Mouse (Mus musculus) kidney, embryonic 14.5 days (tissue): ENCODE measurements at regions not wholly inside any gene's neighbourhood (a gene's known extent, or its start where the extent isn't known, plus 50 kb on each side); places are given as distances from the start of the nearest gene placed in this dataset.
"Not testable (repeated sequence)": the region's sequence is repeated elsewhere in the genome, so short reads cannot be mapped to it uniquely, and the experiment has no call there.

Experiments used
- ATAC-seq: fragments of 200-750 bp; cut with Nextera tagmentation; 2 replicates; pipeline ENCODE4 v1.8.0; 2017; ENCODE audit warnings: moderate number of reproducible peaks, mild to moderate bottlenecking, moderate TSS enrichment, moderate library complexity; ENCODE audit not compliant: low FRiP score, low TSS enrichment
- H3K27ac ChIP-seq: fragments of 300-500 bp; sonication (generic); 2 replicates; pipeline ENCODE4 v1.5.1; 2014; ENCODE audit warnings: low read depth, mild to moderate bottlenecking, low read length, moderate library complexity, mixed read lengths
- H3K27me3 ChIP-seq: fragments of 300-500 bp; sonication (generic); 2 replicates; pipeline ENCODE4 v1.6.1; 2014; ENCODE audit warnings: mild to moderate bottlenecking, low read length; ENCODE audit not compliant: control insufficient read depth, insufficient read depth
- H3K36me3 ChIP-seq: fragments of 300-500 bp; sonication (generic); 2 replicates; pipeline ENCODE4 v1.6.1; 2014; ENCODE audit warnings: low read length, mixed read lengths; ENCODE audit not compliant: control insufficient read depth, insufficient read depth
- H3K4me1 ChIP-seq: fragments of 300-500 bp; sonication (generic); 2 replicates; pipeline ENCODE4 v1.6.1; 2014; ENCODE audit warnings: low read length, mixed read lengths; ENCODE audit not compliant: control insufficient read depth, insufficient read depth
- H3K4me2 ChIP-seq: fragments of 300-500 bp; sonication (generic); replicated peaks from 2 replicates; pipeline ENCODE4 v1.6.1; 2014; ENCODE audit warnings: low read depth, mild to moderate bottlenecking, low read length
- H3K4me3 ChIP-seq: fragments of 300-500 bp; sonication (generic); 2 replicates; pipeline ENCODE4 v1.5.1; 2014; ENCODE audit warnings: mild to moderate bottlenecking, low read length
- H3K9ac ChIP-seq: fragments of 300-500 bp; sonication (generic); 2 replicates; pipeline ENCODE4 v1.6.1; 2014; ENCODE audit warnings: low read depth, mild to moderate bottlenecking, low read length, moderate library complexity
- H3K9me3 ChIP-seq: fragments of 300-500 bp; sonication (generic); 2 replicates; pipeline ENCODE4 v1.6.1; 2016; ENCODE audit warnings: low read length; ENCODE audit not compliant: control insufficient read depth
- WGBS: fragments of 180-500 bp; shearing (Covaris S2); extraction: QIAGEN DNeasy Blood & Tissue Kit; methylation state at CpG from one replicate; pipeline ENCODE4 v1.1.7; 2014; 5-methylcytosine and 5-hydroxymethylcytosine counted together

GRCm38 (mm10) chr5:26751601-26752305 lies 65.2 kb upstream of the Dpp6 start:
- H3K9ac ChIP-seq, H3K4me3 ChIP-seq, H3K4me2 ChIP-seq, H3K27me3 ChIP-seq, H3K36me3 ChIP-seq, H3K9me3 ChIP-seq, ATAC-seq, H3K27ac ChIP-seq, H3K4me1 ChIP-seq: not testable (repeated sequence)
- WGBS: 82% methylated on average over 6 of the region's 6 CpGs

- H3K36me3 ChIP-seq, H3K4me2 ChIP-seq, H3K4me3 ChIP-seq, H3K27ac ChIP-seq, H3K27me3 ChIP-seq, H3K4me1 ChIP-seq, H3K9me3 ChIP-seq, H3K9ac ChIP-seq: not testable (repeated sequence)
- ATAC-seq: peak; percentile 55; the same call in 1 of the 2 replicates
- WGBS: 41% methylated on average over 7 of the region's 7 CpGs
Measured at GRCm38 (mm10) chr5:26754129-26754528, 62.9 kb upstream of the Dpp6 start.
